Mouse (Mus musculus) liver, postnatal 0 days (tissue): Measurements from ENCODE around the gene Tescl.

Source experiments
- CTCF ChIP-seq: sonication (generic); IDR thresholded peaks from 2 replicates; pipeline ENCODE4 v1.5.1; 2016; ENCODE audit warnings: antibody characterized with exemption, low read depth
- EP300 ChIP-seq: IDR thresholded peaks from 2 replicates; pipeline ENCODE4 v1.6.1; 2016; ENCODE audit warnings: antibody characterized with exemption, low read depth, mild to moderate bottlenecking

DNA sequence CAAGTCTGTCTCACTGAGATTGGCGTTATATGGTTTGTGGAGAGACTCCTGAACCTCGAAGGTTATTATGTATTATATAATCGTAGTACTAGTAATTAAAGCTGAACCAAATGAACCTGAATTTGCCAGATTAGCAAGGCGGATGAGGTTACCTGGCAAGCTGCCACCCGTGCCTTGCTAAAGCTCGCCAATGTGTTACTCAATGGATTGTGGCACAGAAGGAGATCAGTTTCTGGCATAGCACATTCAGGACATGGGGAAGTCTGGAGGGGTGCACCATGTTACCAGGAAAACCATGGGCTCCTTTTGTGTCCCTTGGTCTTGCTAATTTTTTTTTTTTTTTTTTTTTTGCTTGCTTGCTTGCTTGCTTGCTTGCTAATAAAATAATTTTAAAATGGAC lies 8.5 kb downstream of the Tescl start:
- TF ChIP-seq CTCF (no peak), EP300 (no peak)
